Mouse (Mus musculus) ovary, adult 2 months (tissue): ENCODE measurements around the gene Lrfn4. TPM values are rescaled to one million over a fixed set of nuclear protein-coding genes. Genes with fewer than 3 reads are reported as not detected.

ENCODE experiments used
- polyA plus RNA-seq: library from polyadenylated mRNA; depleted of rRNA; stranded (reverse); fragments of >200 nt; gene quantifications from 2 replicates; pipeline ENCODE4 v1.2.3, GENCODE M21; 2012; rRNA removed

Lrfn4 gene
- polyA plus RNA-seq, result 90.2 and 96.9 TPM in 2 replicates

DNA sequence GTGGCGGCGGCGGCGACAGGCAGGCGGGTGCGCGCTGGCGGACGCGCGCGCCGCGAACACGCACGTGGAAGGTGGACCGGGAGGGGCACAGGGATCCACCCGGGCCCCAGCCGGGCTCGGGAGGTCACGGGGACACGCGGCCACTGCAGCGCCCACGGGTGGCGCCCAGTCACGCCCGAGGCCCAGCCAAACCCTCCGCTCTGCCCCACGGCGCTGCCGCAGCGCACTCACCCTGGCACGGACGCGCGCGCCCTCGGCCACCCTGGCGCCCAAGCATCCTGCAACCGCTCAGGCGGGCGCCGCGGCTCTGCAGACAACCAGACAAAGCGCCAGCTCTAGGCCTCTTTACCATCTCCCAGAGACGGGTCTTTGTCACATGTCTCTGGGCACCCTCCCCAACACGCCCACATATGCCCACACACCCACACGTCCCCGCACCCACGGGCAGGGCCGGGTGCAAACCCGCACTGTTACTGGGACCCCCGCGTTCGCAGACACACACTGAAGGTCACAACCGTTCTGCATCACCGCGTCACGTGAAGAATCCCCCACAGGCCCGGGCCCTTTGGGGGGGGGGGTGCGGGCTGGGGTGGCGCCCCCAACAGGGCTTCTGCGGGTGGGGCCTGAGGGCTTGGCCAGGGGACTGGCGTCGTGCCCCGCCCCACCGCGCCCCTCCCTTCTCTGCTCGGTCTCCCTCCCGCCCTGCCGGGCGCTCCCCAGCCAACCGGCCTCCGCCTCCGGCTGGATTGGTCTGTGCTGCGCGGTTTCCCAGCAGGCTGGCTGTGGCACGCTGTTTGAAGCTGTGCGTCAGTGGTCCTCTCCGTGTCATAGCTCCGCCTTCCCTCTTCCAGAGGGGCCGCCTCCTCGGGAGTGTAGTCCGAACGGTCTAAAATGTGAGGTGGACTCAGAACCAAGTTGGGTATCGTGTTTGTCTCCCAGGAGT is at the start of gene Lrfn4:
Gene Lrfn4 (minus strand): TSS at position 517 of the 943 bp plus-strand sequence.

DNA sequence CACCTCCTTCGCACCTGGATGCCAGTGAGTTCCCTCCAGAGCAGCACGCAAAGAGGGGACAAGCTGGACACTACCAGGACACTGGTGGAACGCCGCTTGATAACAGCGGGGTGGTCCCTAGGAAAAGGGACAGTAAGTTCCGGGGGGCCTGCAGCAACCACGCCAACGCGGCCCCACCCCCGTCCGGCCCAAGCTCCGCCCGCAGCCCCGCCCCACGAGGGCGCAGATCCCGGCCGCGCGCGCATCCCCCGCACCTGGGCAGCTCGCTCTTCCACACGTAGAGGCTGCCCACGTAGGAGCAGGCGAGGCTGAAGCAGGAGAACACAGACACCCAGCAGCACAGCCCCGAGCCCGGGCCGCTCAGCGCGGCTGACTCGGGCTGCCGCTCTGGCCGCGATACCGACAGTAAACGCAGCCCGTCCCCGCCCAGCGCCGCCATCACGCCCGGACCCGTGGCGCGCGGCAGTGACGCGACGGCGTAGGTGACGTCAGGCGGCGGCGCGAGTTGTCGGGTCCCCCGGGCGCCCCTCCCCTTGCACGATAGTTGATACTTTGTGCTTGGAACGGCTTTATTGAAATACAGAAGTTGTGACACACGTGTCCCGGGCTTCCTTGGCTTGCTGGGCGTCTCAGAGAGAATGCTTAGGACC is 9.8 kb upstream of the Lrfn4 start, which contains the start of gene Rce1:
Gene Rce1 (minus strand): TSS at position 463 of the 650 bp plus-strand sequence.

Other genes with a start within 250 kb of the Lrfn4 start
- gene Kdm2a, start 217.4 kb downstream of the Lrfn4 start, polyA plus RNA-seq, result 76.1 and 118 TPM in 2 replicates
- gene Rhod, start 176.2 kb downstream of the Lrfn4 start, polyA plus RNA-seq, result 28.5 and 31.8 TPM in 2 replicates
- 17.7 and 27.0 TPM in 2 replicates for gene Syt12, start 138.2 kb downstream of the Lrfn4 start, polyA plus RNA-seq
- 1.5 and 2.1 TPM in 2 replicates for gene 2010003K11Rik, start 117.1 kb downstream of the Lrfn4 start, polyA plus RNA-seq
- gene Pcx, start 105.2 kb downstream of the Lrfn4 start, polyA plus RNA-seq, result 105 and 130 TPM in 2 replicates
- 174 TPM in 2 replicates for gene Rce1, start 10.0 kb upstream of the Lrfn4 start, polyA plus RNA-seq
- gene Gm960, start 83.0 kb upstream of the Lrfn4 start, polyA plus RNA-seq, result 0.83 and 0.86 TPM in 2 replicates
- 1.8 and 2.3 TPM in 2 replicates for gene Sptbn2, start 95.5 kb upstream of the Lrfn4 start, polyA plus RNA-seq
- gene Rbm4b, start 140.8 kb upstream of the Lrfn4 start, polyA plus RNA-seq, result 14.7 and 16.6 TPM in 2 replicates
- 45.2 and 82.8 TPM in 2 replicates for gene Rbm4, start 178.2 kb upstream of the Lrfn4 start, polyA plus RNA-seq
- gene Gm21992, start 195.9 kb upstream of the Lrfn4 start, polyA plus RNA-seq, result 22.3 and 49.8 TPM in 2 replicates
- 124 and 130 TPM in 2 replicates for gene Rbm14, start 196.0 kb upstream of the Lrfn4 start, polyA plus RNA-seq
- 48.6 and 71.6 TPM in 2 replicates for gene Ccs, start 223.7 kb upstream of the Lrfn4 start, polyA plus RNA-seq
- gene Ccdc87, start 223.7 kb upstream of the Lrfn4 start, polyA plus RNA-seq, result 0.29 and 0.47 TPM in 2 replicates
- gene Ctsf, start 239.5 kb upstream of the Lrfn4 start, polyA plus RNA-seq, result 443 and 448 TPM in 2 replicates